Mouse (Mus musculus) ES-E14 (cell line): ENCODE results near the gene Serping1.

Experiments
- HCFC1 ChIP-seq: IDR thresholded peaks from 2 replicates; pipeline ENCODE4 v1.6.1; 2012; ENCODE audit warnings: low read length, inconsistent platforms, borderline replicate concordance; ENCODE audit not compliant: insufficient read depth
- ZNF384 ChIP-seq: IDR thresholded peaks from 2 replicates; pipeline ENCODE4 v1.6.1; 2012; ENCODE audit warnings: low read depth, low read length, inconsistent platforms

GRCm38 (mm10) chr2:84721182-84721581 is 54.1 kb downstream of the Serping1 start:
- TF ChIP-seq ZNF384 (no peak), HCFC1 (no peak)
